Mouse (Mus musculus) olfactory bulb, adult 2 months (tissue): Measurements from ENCODE around the gene Sh3rf3.

Experiments used
- CTCF ChIP-seq: fragments of 200-500 bp; IDR thresholded peaks from 2 replicates; pipeline ENCODE4 v1.5.1; 2012; ENCODE audit warnings: low read depth, mild to moderate bottlenecking, low read length, moderate library complexity; ENCODE audit not compliant: insufficient read depth
- POLR2A ChIP-seq: fragments of 200-500 bp; IDR thresholded peaks from 2 replicates; pipeline ENCODE4 v1.6.1; 2012; ENCODE audit warnings: mild to moderate bottlenecking, low read depth, low read length, moderate library complexity; ENCODE audit not compliant: insufficient read depth

GRCm38 (mm10) chr10:58960193-58960592 is 147.0 kb downstream of the Sh3rf3 start:
- no peak for TF ChIP-seq CTCF
- no peak for TF ChIP-seq POLR2A
